Mouse (Mus musculus) liver, embryonic 13.5 days (tissue): ENCODE measurements around the gene Gm19684. TPM values are rescaled to one million over a fixed set of nuclear protein-coding genes. Genes with fewer than 3 reads are reported as not detected.
"Not testable (repeated sequence)": the region's sequence is repeated elsewhere in the genome, so short reads cannot be mapped to it uniquely, and the experiment has no call there.

Source experiments
- ATAC-seq: fragments of 200-750 bp; cut with Nextera tagmentation; 2 replicates; pipeline ENCODE4 v1.8.0; 2017; ENCODE audit warnings: low read depth, mild to moderate bottlenecking, moderate number of reproducible peaks, moderate library complexity
- DNase-seq: peaks from one replicate; pipeline ENCODE4 v3.0.0; 2022
- H3K27ac ChIP-seq: fragments of 300-500 bp; sonication (generic); 2 replicates; pipeline ENCODE4 v1.5.1; 2015; ENCODE audit warnings: moderate library complexity, mild to moderate bottlenecking, inconsistent platforms
- H3K27me3 ChIP-seq: fragments of 300-500 bp; sonication (generic); 2 replicates; pipeline ENCODE4 v1.6.1; 2015; ENCODE audit warnings: mild to moderate bottlenecking, inconsistent platforms
- H3K36me3 ChIP-seq: fragments of 300-500 bp; sonication (generic); 2 replicates; pipeline ENCODE4 v1.6.1; 2015; ENCODE audit warnings: mild to moderate bottlenecking, inconsistent platforms
- H3K4me1 ChIP-seq: fragments of 300-500 bp; sonication (generic); replicated peaks from 2 replicates; pipeline ENCODE4 v1.6.1; 2015; ENCODE audit warnings: inconsistent platforms
- H3K4me2 ChIP-seq: fragments of 300-500 bp; sonication (generic); 2 replicates; pipeline ENCODE4 v1.6.1; 2015; ENCODE audit warnings: inconsistent platforms, mild to moderate bottlenecking, moderate library complexity
- H3K4me3 ChIP-seq: fragments of 300-500 bp; sonication (generic); replicated peaks from 2 replicates; pipeline ENCODE4 v1.5.1; 2015; ENCODE audit warnings: mild to moderate bottlenecking, inconsistent platforms
- H3K9ac ChIP-seq: fragments of 300-500 bp; sonication (generic); 2 replicates; pipeline ENCODE4 v1.6.1; 2015; ENCODE audit warnings: mild to moderate bottlenecking, inconsistent platforms
- H3K9me3 ChIP-seq: fragments of 300-500 bp; sonication (generic); replicated peaks from 2 replicates; pipeline ENCODE4 v1.6.1; 2016; ENCODE audit warnings: inconsistent platforms
- WGBS: fragments of 180-500 bp; shearing (Covaris S2); methylation state at CpG from one replicate; pipeline ENCODE4 v1.1.7; 2015; ENCODE audit not compliant: insufficient replicate concordance; 5-methylcytosine and 5-hydroxymethylcytosine counted together
- polyA plus RNA-seq: library from polyadenylated mRNA; unstranded; fragments of >200 nt; fragmentation: Nextera tagmentation; extraction: Ambion mirVana; gene quantifications from 2 replicates; pipeline ENCODE4 v1.2.1, GENCODE M21; 2015

Gene Gm19684
- polyA plus RNA-seq, 1 experiment from 2014 or later, result not detected

DNA sequence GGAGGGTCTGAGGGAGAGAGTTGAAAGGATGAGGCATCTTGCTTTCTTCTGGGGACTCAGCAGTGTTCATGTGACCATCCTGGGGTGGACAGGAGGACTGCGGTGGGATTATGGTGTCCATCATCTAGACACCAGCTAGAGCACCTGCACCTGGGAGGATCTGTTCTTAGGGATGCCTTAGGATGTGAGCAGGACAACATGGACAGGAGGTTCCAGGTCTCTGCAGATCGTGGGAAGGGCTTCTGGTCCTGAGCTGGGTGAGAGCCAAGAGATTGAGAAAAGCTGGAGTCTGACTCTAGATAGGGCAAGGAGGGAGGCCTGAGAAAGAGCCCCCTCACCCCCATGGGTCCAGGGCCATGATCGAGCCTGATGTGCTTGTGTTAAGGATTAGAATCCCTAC lies 11.3 kb upstream of the Gm19684 start:
- not testable (repeated sequence) for H3K9ac ChIP-seq, H3K36me3 ChIP-seq, H3K4me3 ChIP-seq, H3K4me2 ChIP-seq, ATAC-seq, DNase-seq, H3K9me3 ChIP-seq, H3K27ac ChIP-seq, H3K4me1 ChIP-seq
- peaks cover 37% of the 10 kb centered on the region for H3K27me3 ChIP-seq
- 39% methylated on average over 3 of the region's 3 CpGs for WGBS

DNA sequence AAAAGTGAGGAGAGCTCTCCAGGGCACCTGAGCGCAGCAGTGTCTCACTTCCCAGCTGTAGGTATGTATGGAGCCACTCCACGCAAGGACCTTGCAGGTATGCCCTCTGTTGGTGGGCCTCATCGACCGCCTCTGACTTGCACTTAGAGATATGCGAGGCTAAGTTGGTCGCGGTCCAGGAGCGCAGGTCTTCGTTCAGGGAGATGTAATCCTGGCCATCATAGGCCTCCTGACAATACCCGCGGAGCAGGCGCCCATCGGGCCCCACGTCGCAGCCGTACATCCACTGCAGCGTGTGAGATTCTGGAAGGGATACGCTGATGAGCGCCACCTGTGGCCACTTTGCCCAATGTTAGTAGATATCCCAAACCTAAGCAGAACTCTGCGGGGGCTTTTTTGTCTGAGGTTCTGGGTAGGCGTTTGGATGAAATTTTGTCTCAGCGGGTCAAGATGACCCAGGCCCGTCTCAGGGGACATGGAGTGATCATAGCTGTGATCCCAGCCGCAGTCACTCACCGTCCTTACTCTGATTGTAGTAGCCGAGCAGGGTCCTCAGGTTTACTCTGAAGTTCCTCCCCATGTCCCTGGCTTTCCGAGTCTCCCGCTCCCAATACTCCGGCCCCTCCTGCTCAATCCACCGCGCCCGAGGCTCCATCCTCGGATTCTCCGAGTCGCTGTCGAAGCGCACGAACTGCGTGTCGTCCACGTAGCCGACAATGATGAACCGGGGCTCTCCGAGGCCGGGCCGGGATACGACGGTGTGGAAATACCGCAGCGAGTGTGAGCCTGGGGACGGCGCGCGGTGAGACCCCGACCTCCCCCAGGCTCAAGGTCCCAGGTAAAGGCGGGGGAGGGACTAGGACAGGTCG lies 10.6 kb upstream of the Gm19684 start:
- not testable (repeated sequence) for H3K9me3 ChIP-seq, H3K36me3 ChIP-seq, H3K27ac ChIP-seq, H3K4me1 ChIP-seq, H3K9ac ChIP-seq, DNase-seq
- ATAC-seq, result 0 out of 2 replicates have a peak, but pooled peaks have one; percentile 43
- Histone ChIP-seq H3K27me3 (peaks cover 37% of the 10 kb centered on the region), H3K4me3 (peak overlapping the region; percentile 39), H3K4me2 (peak overlapping the region; percentile 63)
- under 1% methylated on average over 57 of the region's 57 CpGs for WGBS

DNA sequence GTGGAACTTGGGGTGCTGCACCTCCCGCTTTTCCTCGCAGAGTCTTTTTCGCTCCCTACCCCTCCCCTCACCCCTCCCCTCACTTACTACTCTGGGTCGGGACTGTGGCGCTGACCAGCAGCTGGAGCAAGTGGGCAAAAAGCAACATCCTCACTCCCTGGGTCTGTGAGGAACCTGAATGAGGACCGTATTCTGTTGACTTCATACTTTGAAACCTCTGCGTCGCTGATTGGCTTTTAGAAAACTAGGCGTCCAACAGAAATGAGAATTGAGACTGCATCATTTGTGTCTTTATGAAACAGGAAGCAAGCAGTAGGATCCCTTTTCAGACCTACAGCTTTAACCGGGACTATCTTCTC lies 10.0 kb upstream of the Gm19684 start:
- DNase-seq, H3K27ac ChIP-seq, H3K4me1 ChIP-seq, H3K9ac ChIP-seq, H3K9me3 ChIP-seq, H3K36me3 ChIP-seq: not testable (repeated sequence)
- H3K4me2 ChIP-seq, result peak overlapping the region; percentile 63
- 1% methylated on average over 10 of the region's 10 CpGs for WGBS
- ATAC-seq, result 0 out of 2 replicates have a peak, but pooled peaks have one; percentile 5
- peak overlapping the region; percentile 39 for H3K4me3 ChIP-seq
- H3K27me3 ChIP-seq, result peaks cover 37% of the 10 kb centered on the region

DNA sequence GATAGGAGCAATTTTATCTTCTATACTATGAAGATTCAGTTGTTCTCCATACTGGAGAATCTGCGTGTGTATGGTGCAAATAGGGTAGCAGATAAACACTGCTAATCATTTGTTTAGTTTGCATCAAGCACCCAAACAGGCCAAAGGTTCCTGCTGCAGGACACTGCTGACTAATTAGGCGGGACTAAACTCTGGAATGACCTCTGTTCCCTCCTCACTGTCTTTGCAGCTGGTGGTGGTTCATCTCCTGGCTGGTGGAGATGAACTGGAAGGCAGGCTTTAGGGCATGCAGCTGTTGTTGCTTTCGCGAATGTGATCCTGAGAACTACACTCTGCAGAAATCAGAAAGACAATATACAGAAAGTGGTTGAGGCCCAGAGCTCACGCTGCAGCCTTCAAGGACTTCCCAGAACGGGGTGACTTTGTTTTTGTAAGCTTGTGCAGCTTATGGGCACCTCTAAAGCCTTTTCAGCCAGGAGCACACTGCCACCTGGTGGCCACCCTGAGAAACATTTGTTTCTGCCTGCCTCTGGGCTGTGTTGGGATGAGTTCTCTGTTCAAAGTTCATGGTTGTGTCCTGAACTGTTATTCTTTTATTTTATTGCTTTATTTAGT lies 7.4 kb upstream of the Gm19684 start:
- DNase-seq, H3K27ac ChIP-seq, H3K9ac ChIP-seq, H3K4me1 ChIP-seq, H3K4me3 ChIP-seq, H3K36me3 ChIP-seq, H3K4me2 ChIP-seq, H3K9me3 ChIP-seq: not testable (repeated sequence)
- 0 out of 2 replicates have a peak, but pooled peaks have one; percentile 49 for ATAC-seq
- 15% methylated on average over 6 of the region's 6 CpGs for WGBS
- peaks cover 38% of the 10 kb centered on the region for H3K27me3 ChIP-seq

DNA sequence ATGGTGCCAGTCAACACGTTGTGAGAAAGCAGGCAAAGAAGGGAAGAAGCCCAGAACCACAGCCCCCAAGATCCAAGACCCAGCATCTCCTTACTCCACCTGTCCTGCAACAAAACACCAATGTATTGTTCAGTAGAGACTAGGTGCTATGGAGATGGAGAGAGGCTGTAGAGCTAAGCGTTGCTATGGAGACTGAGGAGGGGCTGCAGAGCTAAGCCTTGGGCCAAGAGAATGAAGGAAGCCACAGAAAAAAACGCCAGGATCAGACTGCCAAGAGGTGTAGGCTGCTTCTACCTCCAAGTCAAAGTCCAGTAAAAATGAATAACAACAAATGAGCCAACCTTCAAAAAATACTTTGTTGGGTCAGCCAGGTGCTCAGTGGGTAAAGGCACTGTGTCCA lies 4.9 kb upstream of the Gm19684 start:
- H3K9ac ChIP-seq, H3K4me2 ChIP-seq, ATAC-seq, H3K27ac ChIP-seq, DNase-seq, H3K4me3 ChIP-seq, H3K4me1 ChIP-seq, H3K9me3 ChIP-seq, H3K36me3 ChIP-seq: not testable (repeated sequence)
- WGBS, result 12% methylated on average over 3 of the region's 3 CpGs
- peaks cover 35% of the 10 kb centered on the region for H3K27me3 ChIP-seq

DNA sequence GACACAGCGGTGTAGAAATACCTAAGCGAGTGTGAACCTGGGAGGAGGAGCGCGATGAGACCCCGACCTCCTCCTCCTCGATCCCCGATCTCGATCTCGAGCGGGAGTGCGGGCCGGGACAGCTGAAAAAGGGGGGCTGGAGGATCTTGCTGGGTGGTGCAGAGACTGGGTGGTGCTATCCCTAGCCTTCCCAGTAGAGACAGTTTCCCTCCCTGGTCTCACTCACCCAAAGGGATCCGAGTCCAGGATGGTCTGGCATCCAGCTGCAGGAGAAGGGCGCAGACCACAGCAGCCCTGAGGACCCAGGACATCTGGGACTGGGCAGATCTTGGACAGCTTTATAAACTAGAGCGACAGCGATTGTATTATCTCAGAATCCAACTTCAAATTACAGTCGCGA lies 639 bp upstream of the Gm19684 start:
- Histone ChIP-seq H3K4me2 (peak overlapping the region; percentile 36), H3K27me3 (peaks cover 38% of the 10 kb centered on the region)
- not testable (repeated sequence) for H3K27ac ChIP-seq, H3K9me3 ChIP-seq, H3K4me1 ChIP-seq, DNase-seq, H3K36me3 ChIP-seq, H3K9ac ChIP-seq, H3K4me3 ChIP-seq, ATAC-seq
- WGBS, result 25% methylated on average over 18 of the region's 18 CpGs

DNA sequence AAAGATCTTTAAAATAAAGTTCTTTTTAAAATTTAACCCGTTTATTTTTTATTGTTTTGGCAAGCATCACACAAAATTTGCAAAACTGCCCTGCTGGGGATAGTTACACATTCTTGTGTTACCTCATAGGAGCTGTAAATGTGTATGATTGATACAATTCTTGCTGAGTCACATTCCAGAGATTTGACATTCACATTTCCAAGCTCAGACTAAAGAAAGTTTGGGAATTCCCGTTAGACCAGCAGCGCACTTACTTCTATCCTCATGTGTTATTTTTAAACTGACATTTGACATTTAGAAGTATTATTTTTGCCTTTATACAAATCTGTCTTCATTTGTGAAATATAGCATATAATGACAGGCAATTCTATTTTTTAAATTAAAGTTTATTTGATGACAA lies 2.6 kb downstream of the Gm19684 start:
- H3K9ac ChIP-seq, DNase-seq, H3K4me1 ChIP-seq, ATAC-seq, H3K27ac ChIP-seq, H3K4me2 ChIP-seq, H3K9me3 ChIP-seq, H3K36me3 ChIP-seq, H3K4me3 ChIP-seq: not testable (repeated sequence)
- WGBS, result 60% methylated on average over 3 of the region's 3 CpGs
- peaks cover 33% of the 10 kb centered on the region for H3K27me3 ChIP-seq

DNA sequence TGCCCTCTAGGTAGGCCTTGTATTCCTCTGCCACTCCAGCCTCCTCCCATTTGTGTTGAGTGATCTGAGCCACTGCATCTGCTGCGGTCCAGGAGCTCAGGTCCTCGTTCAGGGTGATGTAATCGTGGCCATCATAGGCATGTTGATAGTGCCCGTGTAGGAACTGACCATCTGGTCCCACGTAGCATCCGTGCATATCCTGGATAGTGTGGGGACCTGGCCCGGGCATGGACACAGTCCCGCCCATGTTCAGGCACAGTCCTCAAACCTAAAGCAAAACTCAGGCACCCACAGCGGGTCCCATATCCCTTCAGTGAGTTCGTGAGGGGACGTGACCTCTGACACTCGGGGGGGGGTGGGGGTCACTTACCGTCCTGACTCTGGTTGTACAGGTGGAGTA lies 7.0 kb downstream of the Gm19684 start:
- H3K27me3 ChIP-seq, ATAC-seq, H3K9me3 ChIP-seq, H3K4me3 ChIP-seq, H3K4me2 ChIP-seq, DNase-seq, H3K4me1 ChIP-seq, H3K9ac ChIP-seq, H3K36me3 ChIP-seq, H3K27ac ChIP-seq: not testable (repeated sequence)
- 46% methylated on average over 11 of the region's 13 CpGs for WGBS

DNA sequence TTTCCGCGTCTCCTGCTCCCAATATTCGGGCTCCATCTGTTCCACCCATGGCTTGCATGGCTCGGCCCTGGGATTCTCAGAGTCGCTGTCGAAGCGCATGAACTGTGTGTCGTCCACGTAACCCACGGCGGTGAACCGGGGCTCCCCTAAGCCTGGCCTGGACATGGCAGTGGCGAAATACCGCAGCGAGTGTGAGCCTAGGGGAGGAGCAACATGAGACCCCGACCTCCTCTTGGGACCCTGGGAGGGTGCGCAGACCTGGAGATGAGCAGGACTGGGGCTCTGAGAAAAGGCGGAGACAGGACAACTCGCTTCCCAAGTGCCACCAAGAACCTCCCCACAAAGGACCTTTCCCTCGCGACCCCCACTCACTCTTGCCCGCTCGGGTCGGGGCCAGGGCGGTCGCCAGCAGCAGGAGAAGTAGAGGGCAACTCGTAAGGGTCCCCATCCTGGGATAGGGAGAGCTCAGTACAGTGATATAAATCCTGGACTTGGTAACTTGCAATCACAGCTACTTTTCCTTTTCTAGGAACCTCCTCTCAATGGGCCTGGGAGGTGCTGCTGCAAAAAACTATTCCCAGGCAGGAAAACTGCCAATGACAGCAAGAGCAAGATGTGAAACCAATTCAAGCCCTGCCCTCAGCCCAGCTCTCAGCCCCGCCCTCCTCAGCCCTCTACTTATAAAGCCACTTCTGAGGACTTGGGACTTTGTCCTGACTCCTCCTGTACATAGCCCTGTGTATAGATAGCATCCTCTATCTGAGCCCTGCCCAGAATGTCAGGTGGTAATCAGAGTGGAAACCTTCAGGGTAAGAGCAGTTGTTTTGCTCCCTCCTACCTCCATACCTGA lies 7.7 kb downstream of the Gm19684 start, which contains the start of gene Gm7030:
Gene Gm7030 (minus strand): TSS at position 458 of the 850 bp plus-strand sequence.
- not testable (repeated sequence) for DNase-seq, H3K27ac ChIP-seq, H3K4me3 ChIP-seq, H3K36me3 ChIP-seq, ATAC-seq, H3K9ac ChIP-seq, H3K4me2 ChIP-seq, H3K4me1 ChIP-seq, H3K9me3 ChIP-seq
- 24% methylated on average over 28 of the region's 28 CpGs for WGBS
- peaks cover 14% of the 10 kb centered on the region for H3K27me3 ChIP-seq

DNA sequence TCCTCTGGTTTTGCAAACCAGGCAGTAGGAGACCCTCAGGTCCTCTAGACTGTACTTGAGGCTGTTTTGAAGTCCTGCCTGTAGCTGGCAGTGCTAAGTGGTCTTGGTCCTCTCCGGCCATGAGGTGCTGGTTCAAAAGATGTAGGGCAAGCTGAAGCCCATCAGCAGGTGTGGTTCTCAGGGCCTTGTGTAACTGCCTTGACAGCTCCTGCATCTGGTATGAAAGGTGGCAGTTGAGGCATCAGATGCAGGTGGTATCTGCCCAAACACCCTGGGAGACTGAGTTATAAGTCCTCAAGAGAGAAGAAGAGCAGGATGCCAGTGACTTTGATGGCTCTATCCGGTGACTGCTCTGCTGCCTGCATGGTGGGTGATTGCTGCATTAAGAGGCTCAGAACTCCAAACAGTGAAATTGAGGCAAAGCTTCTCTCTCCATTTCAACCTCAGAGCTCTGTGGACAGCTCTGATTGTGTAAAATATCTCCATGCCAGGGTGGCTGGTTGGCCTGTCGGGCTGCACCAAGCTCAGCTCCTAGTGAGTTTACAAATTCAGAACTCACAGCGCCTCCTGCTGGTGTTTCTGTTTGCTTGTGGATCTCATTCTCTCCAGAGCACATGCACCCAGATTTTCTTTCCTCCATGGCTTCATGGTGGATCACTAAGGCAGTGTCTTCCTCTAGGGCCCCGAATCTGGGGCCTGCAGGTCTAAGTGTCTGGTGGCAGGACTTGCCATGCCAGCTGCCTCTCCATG lies 10.2 kb downstream of the Gm19684 start:
- H3K9ac ChIP-seq, result no peak overlapping the region
- no peak overlapping the region for H3K27ac ChIP-seq
- H3K4me1 ChIP-seq, result no peaks in the 10 kb centered on the region
- no peaks in the 10 kb centered on the region for H3K36me3 ChIP-seq
- DNase-seq (no peak), ATAC-seq (no peak)
- peaks cover 14% of the 10 kb centered on the region for H3K27me3 ChIP-seq
- H3K4me2 ChIP-seq, result no peak overlapping the region
- no peaks in the 10 kb centered on the region for H3K9me3 ChIP-seq
- no peak overlapping the region for H3K4me3 ChIP-seq
- WGBS, result 45% methylated on average over 5 of the region's 5 CpGs
